Mouse (Mus musculus) spleen, adult 2 months (tissue): ENCODE measurements around the gene Pxdn.

Experiments used
- CTCF ChIP-seq: fragments of 200-500 bp; IDR thresholded peaks from 2 replicates; pipeline ENCODE4 v1.5.1; 2011; ENCODE audit warnings: mild to moderate bottlenecking, inconsistent platforms; ENCODE audit not compliant: insufficient read depth, insufficient read length, insufficient replicate concordance; ENCODE audit errors: extremely low read depth
- POLR2A ChIP-seq: fragments of 200-500 bp; IDR thresholded peaks from 2 replicates; pipeline ENCODE4 v1.6.1; 2011; ENCODE audit warnings: low read depth, low read length, inconsistent platforms

- no peak for TF ChIP-seq CTCF
- no peak for TF ChIP-seq POLR2A
Observed at GRCm38 (mm10) chr12:29971795-29972464, 34.5 kb downstream of the Pxdn start.
